Mouse (Mus musculus) megakaryocyte, embryonic 14.5 days (primary cell): Measurements from ENCODE around the gene Ndufb5. TPM values are rescaled to one million over a fixed set of nuclear protein-coding genes. Genes with fewer than 3 reads are reported as not detected.
"Not testable (repeated sequence)": the region's sequence is repeated elsewhere in the genome, so short reads cannot be mapped to it uniquely, and the experiment has no call there.

ENCODE experiments used
- H3K27me3 ChIP-seq: replicated peaks from 2 replicates; pipeline ENCODE3; 2012; ENCODE audit warnings: inconsistent platforms
- H3K36me3 ChIP-seq: replicated peaks from 2 replicates; pipeline ENCODE3; 2012; ENCODE audit warnings: low read length, inconsistent platforms, mixed read lengths
- H3K4me1 ChIP-seq: 2 replicates; pipeline ENCODE4 v1.6.1; 2012; ENCODE audit warnings: inconsistent platforms
- H3K4me3 ChIP-seq: replicated peaks from 2 replicates; pipeline ENCODE3; 2012; ENCODE audit warnings: moderate library complexity, mild to moderate bottlenecking, inconsistent platforms
- H3K9me3 ChIP-seq: 2 replicates; pipeline ENCODE4 v1.6.1; 2012; ENCODE audit warnings: inconsistent platforms
- FLI1 ChIP-seq: IDR thresholded peaks from 2 replicates; pipeline ENCODE4 v1.6.1; 2012; ENCODE audit warnings: low read length, inconsistent platforms, mixed read lengths
- GATA1 ChIP-seq: IDR thresholded peaks from 3 replicates; pipeline ENCODE4 v1.6.1; 2012; ENCODE audit warnings: mixed read lengths, low read length, inconsistent platforms, borderline replicate concordance
- polyA plus RNA-seq: library from polyadenylated mRNA; stranded (reverse); fragments of >175 nt; gene quantifications from 2 replicates; pipeline ENCODE4 v1.2.3, GENCODE M21; 2012; ENCODE audit warnings: low replicate concordance; ENCODE audit not compliant: insufficient read depth

Ndufb5 gene
- polyA plus RNA-seq, 1 experiment: 40.0 TPM

DNA sequence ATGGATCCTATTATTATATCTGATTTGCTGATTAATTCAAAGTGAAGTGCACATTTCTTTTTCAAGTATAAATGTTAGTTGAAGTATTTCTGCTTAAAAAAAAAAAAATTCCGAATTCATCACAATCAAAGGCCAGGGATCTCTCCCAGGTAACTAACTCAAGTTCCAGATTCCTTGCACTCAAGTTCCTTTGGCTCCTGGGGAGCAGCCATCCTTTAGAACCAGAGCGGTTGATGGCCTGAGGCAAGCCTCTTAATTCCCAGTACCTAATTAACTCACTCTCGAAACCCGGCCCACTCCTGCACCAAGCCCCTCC is 28.8 kb upstream of the Ndufb5 start:
- Histone ChIP-seq H3K4me3 (peak overlapping the region; percentile 99), H3K4me1 (peaks cover 16% of the 10 kb centered on the region), H3K9me3 (no peaks in the 10 kb centered on the region), H3K27me3 (no peaks in the 10 kb centered on the region), H3K36me3 (peaks cover 22% of the 10 kb centered on the region)
- TF ChIP-seq GATA1 (no peak), FLI1 (no peak)

DNA sequence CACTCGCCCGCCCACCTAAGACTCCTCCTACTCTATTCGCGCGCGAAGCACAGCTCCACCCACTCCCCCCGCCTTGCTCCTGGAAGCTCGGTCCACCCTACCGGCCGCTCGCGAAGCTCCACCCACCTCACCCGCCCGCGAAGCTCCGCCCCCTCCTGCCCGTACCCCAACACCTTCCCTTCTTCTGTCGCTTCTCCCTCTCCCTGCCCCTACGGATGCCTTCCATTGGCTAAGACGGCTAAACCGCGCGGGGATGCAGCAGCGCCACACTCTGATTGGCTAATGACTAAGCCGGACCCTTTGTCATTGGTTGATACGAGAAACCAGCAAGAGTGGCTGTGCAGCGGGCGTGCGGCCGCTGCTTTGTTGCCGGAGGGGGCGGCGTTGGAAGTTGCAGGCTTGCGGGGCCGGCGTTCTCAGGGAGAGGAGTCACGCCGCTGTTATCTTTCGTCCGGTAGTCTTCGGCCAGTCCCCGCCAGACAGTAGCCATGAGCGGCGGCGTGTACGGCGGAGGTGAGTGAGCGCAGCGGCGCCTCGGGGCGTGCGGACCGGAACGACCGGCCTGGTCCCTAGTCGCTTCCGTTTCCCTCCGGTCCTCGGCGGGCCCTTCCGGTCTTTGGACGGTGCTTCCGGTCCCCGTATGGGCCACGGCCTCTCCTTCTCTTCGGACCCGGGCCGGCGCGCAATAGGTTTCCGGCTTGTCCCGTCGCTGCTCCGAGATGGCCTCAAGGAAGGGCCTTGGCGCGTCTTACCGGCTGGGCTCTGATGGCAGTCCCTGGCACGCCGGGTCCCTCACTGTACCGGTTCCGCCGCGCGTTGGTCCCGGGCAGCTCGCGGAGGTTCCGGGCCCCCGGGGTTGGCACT is 28.2 kb upstream of the Ndufb5 start:
- H3K9me3 ChIP-seq: no peaks in the 10 kb centered on the region
- no peaks in the 10 kb centered on the region for H3K27me3 ChIP-seq
- peaks cover 18% of the 10 kb centered on the region for H3K4me1 ChIP-seq
- H3K4me3 ChIP-seq: peak overlapping the region; percentile 99
- H3K36me3 ChIP-seq: peaks cover 28% of the 10 kb centered on the region
- peak; percentile 37; the same call in 1 of the 2 replicates for TF ChIP-seq FLI1
- TF ChIP-seq GATA1: no peak

DNA sequence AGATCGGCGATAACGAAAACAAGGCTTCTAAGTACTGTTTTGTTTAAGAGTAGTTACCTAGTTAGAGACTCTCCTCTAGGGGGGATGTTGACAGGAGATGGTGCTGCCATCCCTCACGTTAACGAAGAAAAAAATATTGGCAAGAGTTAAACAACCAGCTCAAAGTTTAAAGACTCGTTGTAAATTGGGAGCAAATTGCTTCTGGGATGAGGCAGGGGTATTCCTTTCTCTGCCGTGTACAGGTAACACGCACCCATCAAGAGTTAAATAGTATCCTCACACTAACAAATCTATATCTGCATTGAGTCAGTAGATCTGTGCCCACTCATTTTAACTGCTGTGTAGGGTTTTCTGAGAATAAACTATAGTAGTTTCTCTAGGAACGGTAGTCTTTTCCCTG is 27.4 kb upstream of the Ndufb5 start:
- no peaks in the 10 kb centered on the region for H3K27me3 ChIP-seq
- H3K36me3 ChIP-seq: peaks cover 36% of the 10 kb centered on the region
- TF ChIP-seq GATA1 (no peak; the same call in 2 of the 3 replicates), FLI1 (no peak)

DNA sequence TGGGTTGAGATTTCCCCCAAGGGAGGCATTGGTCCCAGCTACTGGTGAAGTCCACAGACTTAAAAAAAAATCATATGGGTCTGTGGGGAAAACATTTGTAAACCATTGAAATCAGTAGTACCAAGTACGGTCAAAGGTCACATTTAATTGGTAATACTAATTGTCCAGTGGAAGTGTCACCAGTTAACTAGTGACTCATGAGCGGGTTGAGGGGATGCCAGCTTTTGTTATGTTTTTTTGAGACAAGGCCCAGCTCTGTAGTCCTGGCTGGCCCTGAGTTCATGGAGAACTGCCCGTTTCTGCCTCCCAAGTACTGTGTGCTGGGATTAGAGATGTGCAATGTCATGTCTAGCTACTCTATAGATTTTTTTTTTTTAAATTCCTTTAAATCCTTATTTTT is 23.1 kb upstream of the Ndufb5 start:
- Histone ChIP-seq H3K9me3 (no peaks in the 10 kb centered on the region), H3K27me3 (no peaks in the 10 kb centered on the region), H3K36me3 (peaks cover 77% of the 10 kb centered on the region), H3K4me3 (no peak overlapping the region), H3K4me1 (peaks cover 13% of the 10 kb centered on the region)
- TF ChIP-seq FLI1 (no peak), GATA1 (no peak)

More for the DNA sequence above, 27.4 kb upstream of the Ndufb5 start:
- Histone ChIP-seq H3K9me3 (no peaks in the 10 kb centered on the region), H3K4me1 (peaks cover 18% of the 10 kb centered on the region), H3K4me3 (peak overlapping the region; percentile 99)

DNA sequence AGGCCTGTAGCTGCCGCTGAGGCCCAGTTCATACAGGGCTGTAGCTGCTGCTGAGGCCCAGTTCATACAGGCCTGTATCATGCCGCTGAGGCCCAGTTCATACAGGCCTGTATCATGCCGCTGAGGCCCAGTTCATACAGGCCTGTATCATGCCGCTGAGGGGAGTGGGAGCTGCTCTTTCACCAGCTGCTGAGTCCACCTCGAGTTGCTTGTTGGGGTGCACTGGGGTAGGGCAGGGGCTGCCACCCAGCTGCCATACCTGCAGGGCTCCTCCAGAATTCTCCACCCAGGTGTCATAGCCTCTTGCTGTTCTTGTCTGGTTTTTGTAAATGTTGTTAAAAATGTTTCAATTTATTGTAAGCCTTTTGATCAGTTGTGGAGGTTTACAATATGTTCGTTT is 19.4 kb upstream of the Ndufb5 start:
- not testable (repeated sequence) for H3K9me3 ChIP-seq, H3K27me3 ChIP-seq, H3K4me3 ChIP-seq, H3K4me1 ChIP-seq
- H3K36me3 ChIP-seq: peaks cover 97% of the 10 kb centered on the region

DNA sequence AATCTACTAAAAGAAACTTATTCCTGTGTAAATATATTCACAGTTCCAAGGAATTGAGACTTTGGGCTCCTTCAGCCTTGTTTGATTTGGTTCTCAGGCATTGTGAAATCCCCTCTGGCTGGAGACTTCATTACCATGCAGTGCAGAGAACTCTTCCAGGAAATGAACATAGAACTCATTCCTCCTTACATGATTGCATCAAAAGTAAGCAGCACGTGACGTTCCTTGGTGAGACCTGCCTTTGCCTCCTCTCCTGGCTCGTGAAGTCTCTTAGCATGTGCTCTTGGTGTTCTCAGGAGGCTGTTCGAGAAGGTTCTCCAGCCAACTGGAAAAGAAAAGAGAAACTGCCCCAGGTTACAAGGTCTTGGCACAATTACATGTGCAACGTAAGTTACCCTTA is 18.5 kb upstream of the Ndufb5 start:
- H3K36me3 ChIP-seq: peaks cover 97% of the 10 kb centered on the region
- TF ChIP-seq FLI1: no peak
- no peak for TF ChIP-seq GATA1

DNA sequence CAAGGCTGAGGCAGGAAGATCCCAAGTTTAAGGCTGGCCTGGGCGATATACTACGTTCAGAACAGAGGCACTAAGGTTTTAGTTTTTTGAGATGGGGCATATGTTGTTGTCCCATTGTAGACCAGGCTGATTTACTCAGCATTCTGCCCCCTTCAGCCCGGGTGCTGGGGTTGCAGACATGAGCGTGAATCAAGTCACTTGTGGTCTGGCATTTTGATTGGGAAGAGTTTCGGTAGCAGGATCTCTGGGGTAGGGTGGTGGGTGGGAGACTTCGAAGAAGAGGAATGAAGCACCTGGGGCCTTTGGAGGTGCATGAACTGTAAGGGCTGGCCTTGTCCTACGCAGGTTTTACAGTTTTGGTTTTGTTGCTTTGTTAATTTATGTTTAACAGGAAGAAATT is 12.6 kb upstream of the Ndufb5 start:
- no peaks in the 10 kb centered on the region for H3K27me3 ChIP-seq
- H3K36me3 ChIP-seq: peaks cover 96% of the 10 kb centered on the region
- no peak overlapping the region for H3K4me3 ChIP-seq
- no peaks in the 10 kb centered on the region for H3K4me1 ChIP-seq
- no peaks in the 10 kb centered on the region for H3K9me3 ChIP-seq
- no peak for TF ChIP-seq GATA1
- TF ChIP-seq FLI1: no peak

More for the DNA sequence above, 18.5 kb upstream of the Ndufb5 start:
- H3K27me3 ChIP-seq: no peaks in the 10 kb centered on the region
- no peaks in the 10 kb centered on the region for H3K9me3 ChIP-seq
- no peak overlapping the region for H3K4me3 ChIP-seq
- peaks cover under 1% of the 10 kb centered on the region; the same call in 1 of the 2 replicates for H3K4me1 ChIP-seq

DNA sequence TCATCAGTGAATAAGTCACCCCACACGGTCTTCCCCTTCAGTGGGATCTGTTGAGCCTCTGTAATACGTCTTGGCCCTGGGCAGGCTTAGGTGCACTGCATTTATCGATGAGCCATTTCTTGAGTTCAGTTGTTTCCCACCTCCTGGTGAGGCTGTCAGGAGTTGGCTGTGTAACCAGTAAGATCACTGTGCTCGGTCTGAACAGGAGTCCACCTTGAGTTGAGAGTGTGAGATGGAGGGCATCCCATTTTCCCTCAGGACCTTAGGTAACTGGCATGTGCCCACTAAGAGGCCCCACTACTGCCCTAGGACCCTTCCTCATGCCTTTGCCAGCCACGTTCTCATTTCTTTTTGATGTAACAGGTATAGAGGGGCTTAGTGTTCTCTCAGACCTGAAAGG is 10.8 kb upstream of the Ndufb5 start:
- Histone ChIP-seq H3K27me3 (no peaks in the 10 kb centered on the region), H3K4me1 (no peaks in the 10 kb centered on the region), H3K36me3 (peaks cover 94% of the 10 kb centered on the region), H3K4me3 (no peak overlapping the region), H3K9me3 (no peaks in the 10 kb centered on the region)
- no peak for TF ChIP-seq GATA1
- no peak for TF ChIP-seq FLI1

DNA sequence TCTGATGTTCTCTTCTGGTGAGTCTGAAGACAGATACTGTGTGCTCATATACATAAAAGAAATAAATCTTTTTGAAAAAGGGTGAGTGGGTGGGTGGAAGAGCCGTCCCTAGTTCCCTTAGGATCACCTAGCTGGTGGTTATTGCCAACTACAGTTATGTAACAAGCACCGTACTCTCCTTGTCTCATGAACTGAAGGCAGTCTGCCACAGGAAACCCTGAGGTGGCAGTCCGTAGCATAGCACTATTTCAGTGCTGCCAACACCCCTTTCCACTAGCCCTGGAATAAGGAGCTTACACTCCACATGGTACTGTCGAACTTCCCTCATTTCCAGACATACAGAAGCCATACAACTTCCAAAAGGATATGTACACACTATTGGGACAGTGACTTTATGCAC is 8.9 kb upstream of the Ndufb5 start:
- H3K4me3 ChIP-seq: no peak overlapping the region
- peaks cover 94% of the 10 kb centered on the region for H3K36me3 ChIP-seq
- no peaks in the 10 kb centered on the region for H3K27me3 ChIP-seq
- H3K9me3 ChIP-seq: no peaks in the 10 kb centered on the region
- no peaks in the 10 kb centered on the region for H3K4me1 ChIP-seq
- TF ChIP-seq GATA1: no peak
- TF ChIP-seq FLI1: no peak

DNA sequence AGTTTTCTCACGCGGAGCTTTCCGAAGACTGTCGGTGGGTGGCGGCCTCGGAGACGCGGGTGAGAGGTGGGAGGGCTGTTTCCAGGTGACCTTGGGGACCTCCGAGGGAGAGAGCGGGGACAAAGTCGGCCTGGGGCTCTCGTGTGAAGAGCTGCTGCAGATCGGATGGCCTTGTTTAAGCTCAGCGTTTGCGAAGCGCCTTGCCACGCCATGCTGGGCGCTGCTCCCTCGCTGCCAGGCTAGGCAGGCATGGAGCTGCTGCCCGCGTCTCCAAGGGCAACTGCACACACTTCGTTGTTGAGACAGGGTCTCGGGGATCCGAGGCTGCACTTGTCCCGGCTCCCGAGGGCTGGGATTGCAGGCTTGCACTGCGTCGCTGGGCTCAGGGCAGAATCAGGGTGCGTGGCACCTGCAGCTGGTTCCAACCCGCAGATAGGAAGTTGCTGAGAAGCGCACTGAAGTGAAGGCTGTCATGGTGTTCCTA is 424 bp downstream of the Ndufb5 start, which contains the start of gene Mrpl47:
Gene Mrpl47 (minus strand): TSS at position 434 of the 484 bp plus-strand sequence.
- peaks cover 40% of the 10 kb centered on the region for H3K36me3 ChIP-seq
- peaks cover 46% of the 10 kb centered on the region for H3K4me1 ChIP-seq
- no peaks in the 10 kb centered on the region for H3K9me3 ChIP-seq
- peak within 1 kb of the TSS; percentile 100 for H3K4me3 ChIP-seq
- no peaks in the 10 kb centered on the region for H3K27me3 ChIP-seq
- TF ChIP-seq GATA1 (no peak), FLI1 (no peak)

DNA sequence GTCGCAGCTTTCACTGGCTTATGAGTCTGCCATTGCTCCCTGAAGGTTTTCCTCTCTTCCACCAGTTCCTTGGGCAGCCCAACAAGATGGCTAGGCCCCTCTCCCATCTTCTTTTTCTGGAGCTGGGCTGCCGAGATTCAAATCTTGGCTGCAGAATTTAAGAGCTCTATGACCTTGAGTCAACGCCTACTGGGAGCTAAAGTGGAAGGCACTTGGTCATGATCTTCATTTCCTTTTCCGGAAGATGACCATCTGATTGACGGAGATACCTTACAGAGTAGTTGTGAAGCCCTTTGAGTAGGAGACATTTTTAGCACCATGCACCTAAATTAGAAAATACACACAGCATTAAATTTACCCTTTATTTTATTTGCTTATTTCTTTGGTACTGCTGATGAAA is 1.8 kb downstream of the Ndufb5 start:
- Histone ChIP-seq H3K9me3 (no peaks in the 10 kb centered on the region), H3K4me1 (peaks cover 50% of the 10 kb centered on the region), H3K27me3 (no peaks in the 10 kb centered on the region), H3K4me3 (peak overlapping the region; percentile 100), H3K36me3 (peaks cover 41% of the 10 kb centered on the region)
- TF ChIP-seq FLI1: no peak
